ENCODE assay signal across 20 mouse cellular contexts in genomic region chr5:139373126-139373525, GRCm38 (mm10). TPM values are rescaled to one million over a fixed set of nuclear protein-coding genes. Genes with fewer than 3 reads are reported as not detected.
DNase-seq lines count a peak whose midpoint lies in the region; ATAC-seq lines count a peak whose summit lies in the region.
"Had no signal": no experiment of that assay in that cellular context is flagged by ENCODE, and none has a peak within 500 bp of the region (broad histone marks: within the 10 kb centered on the region; RNA-seq: fewer than 3 reads in every experiment).

No protein-coding gene starts in this region.

- H3K36me3 ChIP-seq in kidney, embryonic 14.5 days (ENCODE audit: control insufficient read depth, insufficient read depth, low read length), result no peaks in the 10 kb centered on the region
- H3K36me3 ChIP-seq in liver, embryonic 15.5 days (replicated peaks), result no peaks in the 10 kb centered on the region
- H3K36me3 ChIP-seq: embryonic facial prominence, embryonic 12.5 days; limb, embryonic 15.5 days had no signal

- H3K4me2 ChIP-seq in kidney, embryonic 14.5 days (replicated peaks; ENCODE audit: low read depth, low read length), result no peak overlapping the region
- no peak overlapping the region for H3K4me2 ChIP-seq in liver, embryonic 15.5 days

- no peak overlapping the region for H3K4me3 ChIP-seq in kidney, embryonic 14.5 days (ENCODE audit: low read length)
- H3K4me3 ChIP-seq in liver, embryonic 15.5 days (replicated peaks), result no peak overlapping the region

- WGBS in kidney, embryonic 14.5 days, result 68% methylated on average over 3 of the region's 3 CpGs
- WGBS in liver, embryonic 15.5 days (ENCODE audit: insufficient replicate concordance), result 55% methylated on average over 3 of the region's 3 CpGs

- H3K9me3 ChIP-seq in kidney, embryonic 14.5 days (ENCODE audit: control insufficient read depth, low read length), result no peaks in the 10 kb centered on the region
- H3K9me3 ChIP-seq in liver, embryonic 15.5 days (replicated peaks), result no peaks in the 10 kb centered on the region
- H3K9me3 ChIP-seq: embryonic facial prominence, embryonic 12.5 days; limb, embryonic 15.5 days had no signal

- no peak overlapping the region for H3K9ac ChIP-seq in kidney, embryonic 14.5 days (ENCODE audit: low read depth, low read length)
- no peak overlapping the region for H3K9ac ChIP-seq in liver, embryonic 15.5 days
- H3K9ac ChIP-seq: limb, embryonic 15.5 days had no signal

- peak; percentile 67 for DNase-seq in kidney, adult 9 months
- DNase-seq in 3T3-L1 (ENCODE audit: low read depth, low spot score), result peak; percentile 38
- peak; percentile 69 for DNase-seq in 416B (ENCODE audit: low read depth)
- DNase-seq in thymus, postnatal 14 days, result no peak
- DNase-seq in right cerebral cortex, postnatal 4 days, result no peak
- DNase-seq: adrenal gland, postnatal 25 days; cerebellum, postnatal 36 days; gastrocnemius, postnatal 14 days; kidney, postnatal 10 days; layer of hippocampus, adult 9-11 months; lung, postnatal 4 days; right cerebral cortex, adult 18-20 months; thymus, postnatal 36 days had no signal

- H3K27ac ChIP-seq in kidney, embryonic 14.5 days (ENCODE audit: low read depth, low read length), result no peak overlapping the region
- peak overlapping the region; percentile 92 for H3K27ac ChIP-seq in liver, embryonic 15.5 days (replicated peaks)
- H3K27ac ChIP-seq: embryonic facial prominence, embryonic 12.5 days; limb, embryonic 15.5 days had no signal

- peaks cover 32% of the 10 kb centered on the region for H3K4me1 ChIP-seq in kidney, embryonic 14.5 days (ENCODE audit: control insufficient read depth, insufficient read depth, low read length)
- peaks cover 98% of the 10 kb centered on the region for H3K4me1 ChIP-seq in liver, embryonic 15.5 days (replicated peaks)

- H3K27me3 ChIP-seq in kidney, embryonic 14.5 days (ENCODE audit: control insufficient read depth, insufficient read depth, low read length), result no peaks in the 10 kb centered on the region
- no peaks in the 10 kb centered on the region for H3K27me3 ChIP-seq in liver, embryonic 15.5 days
- H3K27me3 ChIP-seq: CH12.LX; embryonic facial prominence, embryonic 12.5 days; limb, embryonic 15.5 days had no signal

- no peak for ATAC-seq in kidney, embryonic 14.5 days (ENCODE audit: low FRiP score, low TSS enrichment)
- no peak for ATAC-seq in liver, embryonic 15.5 days (ENCODE audit: insufficient read depth)

RNA-seq across cellular contexts. Expression of gene Gpr146, which starts 4.4 kb away (rescaled TPM):
- 2.7 and 3.1 TPM in 2 replicates for polyA plus RNA-seq in kidney, embryonic 14.5 days (2014; fragmentation: Nextera tagmentation; extraction: Ambion mirVana)
- polyA plus RNA-seq in liver, embryonic 15.5 days (2015; fragmentation: Nextera tagmentation; extraction: Ambion mirVana), result 25.0 and 26.4 TPM in 2 replicates

RNA-seq across cellular contexts. Expression of gene Cyp2w1, which starts 20.7 kb away (rescaled TPM):
- not detected in 2 replicates for polyA plus RNA-seq in kidney, embryonic 14.5 days (2014; fragmentation: Nextera tagmentation; extraction: Ambion mirVana)
- not detected in 2 replicates for polyA plus RNA-seq in liver, embryonic 15.5 days (2015; fragmentation: Nextera tagmentation; extraction: Ambion mirVana)
- polyA plus RNA-seq: heart, postnatal 0 days; hindbrain, postnatal 0 days had no signal

RNA-seq across cellular contexts. Expression of gene Cox19, which starts 21.9 kb away (rescaled TPM):
- polyA plus RNA-seq in kidney, embryonic 14.5 days (2014; fragmentation: Nextera tagmentation; extraction: Ambion mirVana), result 105 and 119 TPM in 2 replicates
- 44.3 and 49.3 TPM in 2 replicates for polyA plus RNA-seq in liver, embryonic 15.5 days (2015; fragmentation: Nextera tagmentation; extraction: Ambion mirVana)

RNA-seq across cellular contexts. Expression of gene C130050O18Rik, which starts 32.0 kb away (rescaled TPM):
- 0.47 and 0.77 TPM in 2 replicates for polyA plus RNA-seq in kidney, embryonic 14.5 days (2014; fragmentation: Nextera tagmentation; extraction: Ambion mirVana)
- 1.9 and 2.4 TPM in 2 replicates for polyA plus RNA-seq in liver, embryonic 15.5 days (2015; fragmentation: Nextera tagmentation; extraction: Ambion mirVana)

RNA-seq across cellular contexts. Expression of gene Adap1, which starts 47.7 kb away (rescaled TPM):
- 0.89 and 1.2 TPM in 2 replicates for polyA plus RNA-seq in kidney, embryonic 14.5 days (2014; fragmentation: Nextera tagmentation; extraction: Ambion mirVana)
- polyA plus RNA-seq in liver, embryonic 15.5 days (2015; fragmentation: Nextera tagmentation; extraction: Ambion mirVana), result 4.3 and 5.2 TPM in 2 replicates

Comparison
In these comparisons a context has a peak if more than half of its experiments do, and no peak if none do; other contexts are left out.
1. DNase-seq: peak in kidney, adult 9 months (single experiment), 3T3-L1 (single experiment) and 416B (single experiment); none in thymus, postnatal 14 days (single experiment) and right cerebral cortex, postnatal 4 days (single experiment).